Mouse (Mus musculus) cerebellum, adult 2 months (tissue): ENCODE results near the gene Ofd1.

Experiments used
- CTCF ChIP-seq: fragments of 200-500 bp; IDR thresholded peaks from 2 replicates; pipeline ENCODE4 v1.5.1; 2011; ENCODE audit warnings: low read depth, mild to moderate bottlenecking, control low read depth, low read length, moderate library complexity, borderline replicate concordance; ENCODE audit not compliant: insufficient read depth
- POLR2A ChIP-seq: fragments of 200-500 bp; IDR thresholded peaks from 2 replicates; pipeline ENCODE4 v1.6.1; 2011; ENCODE audit warnings: low read length, control low read depth, borderline replicate concordance; ENCODE audit not compliant: insufficient read depth

DNA sequence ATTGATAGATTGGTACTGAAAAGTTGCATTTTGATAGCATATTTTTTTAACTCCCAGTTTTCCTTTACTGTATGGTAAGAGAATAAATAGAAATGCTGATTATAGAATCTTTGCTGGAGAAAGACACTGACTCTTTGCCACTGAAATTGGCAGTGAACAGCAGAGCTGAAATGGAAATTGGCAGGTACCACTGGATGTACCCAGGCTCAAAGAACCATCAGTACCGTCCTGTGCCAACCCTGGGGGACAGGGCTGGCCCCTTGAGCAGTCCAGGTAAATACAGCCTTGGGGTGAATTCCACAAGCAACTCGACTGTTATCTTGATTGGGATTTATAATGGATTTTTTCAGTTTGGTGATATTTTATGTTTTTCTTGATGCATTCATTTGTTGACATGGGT is 87.1 kb downstream of the Ofd1 start:
- no peak for TF ChIP-seq POLR2A
- no peak for TF ChIP-seq CTCF
